Mouse (Mus musculus) frontal cortex, adult 2 months (tissue): ENCODE measurements around the gene Dnase1. TPM values are rescaled to one million over a fixed set of nuclear protein-coding genes. Genes with fewer than 3 reads are reported as not detected.
"Not testable (repeated sequence)": the region's sequence is repeated elsewhere in the genome, so short reads cannot be mapped to it uniquely, and the experiment has no call there.

ENCODE experiments used
- DNase-seq, 2 experiments: peaks; one replicate each; pipeline ENCODE4 v3.0.0; 2022; ENCODE audit warnings: low spot score in 1 of 2; ENCODE audit errors: extremely low spot score in 1 of 2
- polyA plus RNA-seq: library from polyadenylated mRNA; depleted of rRNA; stranded (reverse); fragments of >200 nt; gene quantifications from 2 replicates; pipeline ENCODE4 v1.2.3, GENCODE M21; 2012; rRNA removed

The Dnase1 gene
- polyA plus RNA-seq, 1 experiment: 0.42 TPM

GRCm38 (mm10) chr16:4041646-4042045, 4.9 kb downstream of the Dnase1 start:
- DNase-seq: no peak

- no peak for DNase-seq
These were observed 7.4 kb downstream of the Dnase1 start for GRCm38 (mm10) chr16:4044093-4044492.

- DNase-seq: no peak
These were observed 8.8 kb downstream of the Dnase1 start for GRCm38 (mm10) chr16:4045524-4045923.

- no peak for DNase-seq
These were observed 15.9 kb downstream of the Dnase1 start for GRCm38 (mm10) chr16:4052601-4053000.

- no peak for DNase-seq
These were observed 17.1 kb downstream of the Dnase1 start for GRCm38 (mm10) chr16:4053811-4054210.

- no peak for DNase-seq
These were observed 28.2 kb downstream of the Dnase1 start for GRCm38 (mm10) chr16:4064945-4065344.

- DNase-seq: peak; percentile 25 to 57
These were observed 31.8 kb downstream of the Dnase1 start for GRCm38 (mm10) chr16:4068588-4068987.

- no peak for DNase-seq
These were observed 37.6 kb downstream of the Dnase1 start for GRCm38 (mm10) chr16:4074297-4074696.

- DNase-seq: no peak
These were observed 38.1 kb downstream of the Dnase1 start for GRCm38 (mm10) chr16:4074836-4075235.

GRCm38 (mm10) chr16:4077384-4078061, 40.8 kb downstream of the Dnase1 start, which contains the start of gene Trap1:
Gene Trap1 (minus strand): TSS chr16:4077827.
- DNase-seq: peak; percentile 90 to 97

- not testable (repeated sequence) for DNase-seq
These were observed 41.6 kb downstream of the Dnase1 start for GRCm38 (mm10) chr16:4078302-4078701.

- DNase-seq: no peak
These were observed 42.9 kb downstream of the Dnase1 start for GRCm38 (mm10) chr16:4079656-4080055.

- not testable (repeated sequence) for DNase-seq
These were observed 43.7 kb downstream of the Dnase1 start for GRCm38 (mm10) chr16:4080419-4080818.

- DNase-seq: no peak
These were observed 48.3 kb downstream of the Dnase1 start for GRCm38 (mm10) chr16:4085051-4085450.

GRCm38 (mm10) chr16:4085851-4086387, 49.2 kb downstream of the Dnase1 start:
- no peak for DNase-seq

GRCm38 (mm10) chr16:4087214-4087913, 50.6 kb downstream of the Dnase1 start:
- no peak for DNase-seq

Other genes with a start within 250 kb of the Dnase1 start
- 0.11 TPM in 1 of 2 replicates, not detected in the other for gene Olfr15, start 206.1 kb upstream of the Dnase1 start, polyA plus RNA-seq
- 2.9 and 3.4 TPM in 2 replicates for gene Zfp174, start 189.7 kb upstream of the Dnase1 start, polyA plus RNA-seq
- 114 and 116 TPM in 2 replicates for gene Naa60, start 164.6 kb upstream of the Dnase1 start, polyA plus RNA-seq
- 10.4 and 11.4 TPM in 2 replicates for gene Zfp597, start 152.4 kb upstream of the Dnase1 start, polyA plus RNA-seq
- 0.44 and 0.76 TPM in 2 replicates for gene Gm20695, start 152.3 kb upstream of the Dnase1 start, polyA plus RNA-seq
- 8.8 and 8.9 TPM in 2 replicates for gene 1700037C18Rik, start 128.3 kb upstream of the Dnase1 start, polyA plus RNA-seq
- 28.1 and 32.0 TPM in 2 replicates for gene Cluap1, start 128.1 kb upstream of the Dnase1 start, polyA plus RNA-seq
- 2.5 and 2.6 TPM in 2 replicates for gene Nlrc3, start 60.3 kb upstream of the Dnase1 start, polyA plus RNA-seq
- gene Slx4, start 33.2 kb upstream of the Dnase1 start, polyA plus RNA-seq: 32.6 and 33.8 TPM in 2 replicates
- gene Trap1, start 40.9 kb downstream of the Dnase1 start, polyA plus RNA-seq: 73.3 and 76.6 TPM in 2 replicates
- 37.1 and 38.0 TPM in 2 replicates for gene Crebbp, start 177.1 kb downstream of the Dnase1 start, polyA plus RNA-seq